Mouse (Mus musculus): ENCODE measurements around the gene Mast1. TPM values are rescaled to one million over a fixed set of nuclear protein-coding genes. Genes with fewer than 3 reads are reported as not detected.

The Mast1 gene
- total and polyA plus RNA-seq, 3 experiments, result 0.21 to 0.34 TPM; not detected in 1

GRCm38 (mm10) chr8:84970135-84970790 lies 33.1 kb upstream of the Mast1 start:
- peak overlapping the region; percentile 27 for H3K27ac ChIP-seq (ENCODE audit: insufficient read depth, low read depth)
- H3K4me2 ChIP-seq (ENCODE audit: insufficient read depth, low read depth, poor library complexity, severe bottlenecking), result peak overlapping the region; percentile 88
- peak overlapping the region; percentile 84 for H3K9ac ChIP-seq (ENCODE audit: insufficient read depth, low read depth)
- H3K4me1 ChIP-seq (ENCODE audit: control insufficient read depth in 1 of 2, insufficient read depth in 2 of 2), result peaks cover 14 to 38% of the 10 kb centered on the region in 2 experiments
- H3K79me2 ChIP-seq (replicated peaks; ENCODE audit: control insufficient read depth, extremely low read depth, insufficient read depth, poor library complexity, severe bottlenecking), result peaks cover 6% of the 10 kb centered on the region; the same call in 1 of the 2 replicates
- no peak for DNase-seq (ENCODE audit: extremely low read depth)
- TF ChIP-seq TCF12 (IDR thresholded peaks at IDR 0.05; ENCODE audit: low read depth, low read length) (no peak), TBP (conservative IDR thresholded peaks at IDR 0.05; ENCODE audit: low read depth, low read length) (no peak), BHLHE40 (IDR thresholded peaks at IDR 0.05; ENCODE audit: low read depth, low read length) (no peak), JUN (IDR thresholded peaks at IDR 0.05; ENCODE audit: insufficient read depth, low read depth, low read length) (no peak), EP300 (IDR thresholded peaks at IDR 0.05; ENCODE audit: low read length) (no peak), ZMIZ1 (IDR thresholded peaks at IDR 0.05; ENCODE audit: low read depth, low read length) (no peak), CHD1 (IDR thresholded peaks at IDR 0.05; ENCODE audit: low read depth, low read length) (no peak), RCOR1 (conservative IDR thresholded peaks at IDR 0.05; ENCODE audit: low read depth, low read length) (no peak), IRF4 (IDR thresholded peaks at IDR 0.05; ENCODE audit: low read depth, low read length) (no peak), GABPA (IDR thresholded peaks at IDR 0.05; ENCODE audit: insufficient replicate concordance, low read depth, low read length) (no peak), SMC3 (IDR thresholded peaks at IDR 0.05; ENCODE audit: low read depth, low read length) (no peak), USF1 (IDR thresholded peaks at IDR 0.05; ENCODE audit: low read depth, low read length) (no peak), POLR2A (IDR thresholded peaks at IDR 0.05; ENCODE audit: low read depth, low read length) (no peak), NRF1 (IDR thresholded peaks at IDR 0.05; ENCODE audit: low read depth, low read length) (no peak)
- H3K27me3 ChIP-seq (replicated peaks), result no peaks in the 10 kb centered on the region
- H3K36me3 ChIP-seq (replicated peaks in 1 of 2; ENCODE audit: control insufficient read depth in 1 of 2, insufficient read depth in 1 of 2, low read length in 1 of 2), result peaks cover 19 to 32% of the 10 kb centered on the region in 2 experiments
- dilution Hi-C loops (cut with MboI; ENCODE audit: extremely low pct_ligation_motif_present, extremely low pct_unique_long_range_greater_than_20kb, low sequenced_read_pairs) (no loop called here), in situ Hi-C loops (cut with MboI; ENCODE audit: low pct_ligation_motif_present, low pct_unique_long_range_greater_than_20kb, low sequenced_read_pairs) (loop anchor here (5.0 kb wide), 1 partner anchor 37 kb away; no protein-coding TSS in a partner anchor)
- H3K4me3 ChIP-seq (replicated peaks in 1 of 3; ENCODE audit: low read depth in 2 of 3, low read length in 2 of 3, poor library complexity in 1 of 3), result peak overlapping the region; percentile 77 to 90 (median 79)
- H3K9me3 ChIP-seq (replicated peaks; ENCODE audit: low read length), result no peaks in the 10 kb centered on the region

DNA sequence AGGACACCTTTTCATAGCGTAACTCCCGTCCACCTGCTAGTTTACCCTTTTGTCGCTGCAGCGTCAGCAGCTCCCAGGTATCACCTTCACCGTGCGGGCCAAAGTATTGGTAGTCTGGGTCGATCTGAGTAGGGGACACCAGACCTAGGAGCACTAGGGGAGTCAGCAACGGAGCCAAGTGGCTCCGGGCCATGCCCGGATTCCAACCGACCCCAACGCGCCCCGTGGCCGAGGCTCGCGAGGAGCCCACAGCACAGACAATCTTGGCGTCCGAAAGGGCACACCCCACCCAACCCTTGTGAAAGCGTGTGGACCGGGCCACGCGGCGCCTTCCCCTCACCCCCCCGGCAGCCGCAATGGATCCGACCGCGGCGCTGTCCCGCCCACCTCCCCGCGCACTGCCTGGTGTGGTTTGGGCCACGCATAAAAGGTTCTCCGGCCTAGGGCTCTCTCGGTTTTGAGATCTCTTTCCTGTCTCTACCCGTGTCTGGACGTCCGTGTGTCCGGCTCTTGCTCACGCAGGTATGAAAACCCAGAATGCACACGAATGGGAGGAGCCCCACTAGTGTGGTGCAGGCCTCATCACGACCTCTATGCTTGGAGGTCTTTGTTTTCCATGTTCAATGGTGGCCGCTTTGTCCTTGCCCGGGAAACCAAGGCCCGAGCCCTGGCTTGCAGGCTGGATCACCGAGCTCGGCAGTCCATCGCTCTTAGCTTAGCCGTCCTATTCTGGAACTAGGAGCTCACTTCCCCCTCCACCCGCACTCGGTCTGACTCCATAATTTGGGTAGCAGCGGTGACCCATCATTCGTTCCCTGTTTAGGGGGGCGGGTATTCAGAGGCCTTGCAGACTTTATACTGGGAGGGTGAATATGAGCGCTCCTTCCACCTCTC lies 32.3 kb upstream of the Mast1 start, which contains the start of the genes Gm49661, Prdx2 and Rnaseh2a:
TSS of gene Gm49661 (minus strand) at position 193 of the 894 bp plus-strand sequence.
TSS of gene Prdx2 (plus strand) at position 347 of the 894 bp plus-strand sequence.
TSS of gene Rnaseh2a (minus strand) at position 527 of the 894 bp plus-strand sequence.
- dilution Hi-C loops (cut with MboI; ENCODE audit: extremely low pct_ligation_motif_present, extremely low pct_unique_long_range_greater_than_20kb, low sequenced_read_pairs) (no loop called here), in situ Hi-C loops (cut with MboI; ENCODE audit: low pct_ligation_motif_present, low pct_unique_long_range_greater_than_20kb, low sequenced_read_pairs) (loop anchor here (5.0 kb wide), 1 partner anchor 38 kb away; no protein-coding TSS in a partner anchor)
- no peaks in the 10 kb centered on the region for H3K27me3 ChIP-seq (replicated peaks)
- peaks cover 19 to 36% of the 10 kb centered on the region in 2 experiments for H3K36me3 ChIP-seq (replicated peaks in 1 of 2; ENCODE audit: control insufficient read depth in 1 of 2, insufficient read depth in 1 of 2, low read length in 1 of 2)
- H3K27ac ChIP-seq (ENCODE audit: insufficient read depth, low read depth), result peak within 1 kb of the TSS; percentile 41
- H3K4me3 ChIP-seq (replicated peaks in 1 of 3; ENCODE audit: low read depth in 2 of 3, low read length in 2 of 3, poor library complexity in 1 of 3), result peak within 1 kb of the TSS; percentile 77 to 90 (median 79)
- H3K4me2 ChIP-seq (ENCODE audit: insufficient read depth, low read depth, poor library complexity, severe bottlenecking), result peak within 1 kb of the TSS; percentile 88
- peak within 1 kb of the TSS; percentile 84 for H3K9ac ChIP-seq (ENCODE audit: insufficient read depth, low read depth)
- peaks cover 9% of the 10 kb centered on the region for H3K79me2 ChIP-seq (replicated peaks; ENCODE audit: control insufficient read depth, extremely low read depth, insufficient read depth, poor library complexity, severe bottlenecking)
- DNase-seq (ENCODE audit: extremely low read depth), result peak; percentile 52
- no peaks in the 10 kb centered on the region for H3K9me3 ChIP-seq (replicated peaks; ENCODE audit: low read length)
- peaks cover 18 to 44% of the 10 kb centered on the region in 2 experiments for H3K4me1 ChIP-seq (ENCODE audit: control insufficient read depth in 1 of 2, insufficient read depth in 2 of 2)
- TF ChIP-seq ZMIZ1 (IDR thresholded peaks at IDR 0.05; ENCODE audit: low read depth, low read length) (peak; percentile 77; the same call in 1 of the 2 replicates), MAX (IDR thresholded peaks at IDR 0.05; ENCODE audit: low read length) (peak; percentile 78), POLR2A (IDR thresholded peaks at IDR 0.05; ENCODE audit: low read depth, low read length) (peak; percentile 95), ETS1 (conservative IDR thresholded peaks at IDR 0.05; ENCODE audit: low read depth, low read length) (0 out of 2 replicates have a peak, but pooled peaks have one; percentile 5), UBTF (IDR thresholded peaks at IDR 0.05; ENCODE audit: low read depth, low read length) (peak; percentile 68; the same call in 1 of the 2 replicates), NELFE (IDR thresholded peaks at IDR 0.05; ENCODE audit: low read depth, low read length) (peak; percentile 90), MYC (IDR thresholded peaks at IDR 0.05; ENCODE audit: low read depth, low read length) (peak; percentile 82), HCFC1 (IDR thresholded peaks at IDR 0.05; ENCODE audit: low read depth, low read length) (peak; percentile 49), CHD2 (IDR thresholded peaks at IDR 0.05; ENCODE audit: low read length) (no peak), SIN3A (IDR thresholded peaks at IDR 0.05; ENCODE audit: low read length) (peak; percentile 63), TBP (conservative IDR thresholded peaks at IDR 0.05; ENCODE audit: low read depth, low read length) (peak; percentile 82), POLR2AphosphoS2 (IDR thresholded peaks at IDR 0.05; ENCODE audit: low read depth, low read length) (peak; percentile 40; the same call in 1 of the 2 replicates), ZKSCAN1 (IDR thresholded peaks at IDR 0.05; ENCODE audit: borderline replicate concordance, low read depth, low read length) (no peak), CTCF (conservative IDR thresholded peaks at IDR 0.05 in 1 of 2, IDR thresholded peaks at IDR 0.05 in 1 of 2; ENCODE audit: low read depth in 2 of 2, low read length in 2 of 2) (no peak), RCOR1 (conservative IDR thresholded peaks at IDR 0.05; ENCODE audit: low read depth, low read length) (no peak), IRF4 (IDR thresholded peaks at IDR 0.05; ENCODE audit: low read depth, low read length) (no peak; the same call in none of the 2 replicates), GABPA (IDR thresholded peaks at IDR 0.05; ENCODE audit: insufficient replicate concordance, low read depth, low read length) (no peak), CHD1 (IDR thresholded peaks at IDR 0.05; ENCODE audit: low read depth, low read length) (peak; percentile 95; the same call in 1 of the 2 replicates), MXI1 (IDR thresholded peaks at IDR 0.05; ENCODE audit: low read depth, low read length) (peak; percentile 79), MEF2A (IDR thresholded peaks at IDR 0.05; ENCODE audit: borderline replicate concordance, low read depth, low read length) (0 out of 2 replicates have a peak, but pooled peaks have one; percentile 33)

Measured in CH12.LX (cell line).